ENCODE assay signal across 8 mouse cellular contexts in genomic region chr10:61920655-61921365, GRCm38 (mm10). TPM values are rescaled to one million over a fixed set of nuclear protein-coding genes. Genes with fewer than 3 reads are reported as not detected.
A peak's percentile ranks its signal among the peaks of the same experiment; 100 is the strongest.
DNase-seq lines count a peak whose midpoint lies in the region; ATAC-seq lines count a peak whose summit lies in the region.
"Had no signal": no experiment of that assay in that cellular context is flagged by ENCODE, and none has a peak within 500 bp of the region (broad histone marks: within the 10 kb centered on the region; RNA-seq: fewer than 3 reads in every experiment).

No protein-coding gene starts in this region.

- H3K4me3 ChIP-seq in midbrain, embryonic 14.5 days (replicated peaks; ENCODE audit: low read depth, low read length), result no peak overlapping the region
- H3K4me3 ChIP-seq in midbrain, embryonic 16.5 days (ENCODE audit: low read depth, low read length), result no peak overlapping the region
- H3K4me3 ChIP-seq in embryonic facial prominence, embryonic 14.5 days (ENCODE audit: low read depth, low read length), result no peak overlapping the region
- H3K4me3 ChIP-seq in stomach, embryonic 14.5 days (ENCODE audit: low read depth, low read length), result no peak overlapping the region
- H3K4me3 ChIP-seq: liver, embryonic 13.5 days had no signal

- H3K27me3 ChIP-seq in midbrain, embryonic 14.5 days (ENCODE audit: control insufficient read depth, insufficient read depth, low read length), result no peaks in the 10 kb centered on the region
- no peaks in the 10 kb centered on the region for H3K27me3 ChIP-seq in midbrain, embryonic 16.5 days (ENCODE audit: control insufficient read depth, insufficient read depth, low read depth, low read length)
- no peaks in the 10 kb centered on the region for H3K27me3 ChIP-seq in embryonic facial prominence, embryonic 14.5 days (replicated peaks; ENCODE audit: control insufficient read depth, insufficient read depth, low read length)
- no peaks in the 10 kb centered on the region for H3K27me3 ChIP-seq in stomach, embryonic 14.5 days (ENCODE audit: control insufficient read depth, insufficient read depth, low read length)
- H3K27me3 ChIP-seq: liver, embryonic 13.5 days had no signal

- no peaks in the 10 kb centered on the region for H3K4me1 ChIP-seq in midbrain, embryonic 14.5 days (ENCODE audit: control insufficient read depth, insufficient read depth, low read length)
- H3K4me1 ChIP-seq in midbrain, embryonic 16.5 days (ENCODE audit: control insufficient read depth, insufficient read depth, low read length), result no peaks in the 10 kb centered on the region; the same call in 1 of the 2 replicates
- peaks cover 25% of the 10 kb centered on the region for H3K4me1 ChIP-seq in embryonic facial prominence, embryonic 14.5 days (ENCODE audit: control insufficient read depth, insufficient read depth, low read length)
- peaks cover 22% of the 10 kb centered on the region; the same call in 1 of the 2 replicates for H3K4me1 ChIP-seq in stomach, embryonic 14.5 days (ENCODE audit: control insufficient read depth, insufficient read depth, low read length)

- 50% methylated on average over 11 of the region's 11 CpGs for WGBS in midbrain, embryonic 14.5 days
- 46% methylated on average over 11 of the region's 11 CpGs for WGBS in midbrain, embryonic 16.5 days
- WGBS in embryonic facial prominence, embryonic 14.5 days, result 12% methylated on average over 11 of the region's 11 CpGs
- WGBS in stomach, embryonic 14.5 days, result 21% methylated on average over 11 of the region's 11 CpGs

- no peaks in the 10 kb centered on the region for H3K9me3 ChIP-seq in midbrain, embryonic 14.5 days (ENCODE audit: control insufficient read depth, low read length)
- no peaks in the 10 kb centered on the region for H3K9me3 ChIP-seq in midbrain, embryonic 16.5 days (replicated peaks; ENCODE audit: control insufficient read depth, low read length, poor library complexity, severe bottlenecking)
- H3K9me3 ChIP-seq in embryonic facial prominence, embryonic 14.5 days (ENCODE audit: control insufficient read depth, low read length), result peaks cover 4% of the 10 kb centered on the region; the same call in 1 of the 2 replicates
- no peaks in the 10 kb centered on the region; the same call in 1 of the 2 replicates for H3K9me3 ChIP-seq in stomach, embryonic 14.5 days (ENCODE audit: control insufficient read depth, low read depth, low read length)
- H3K9me3 ChIP-seq: liver, embryonic 13.5 days had no signal

- no peak for ATAC-seq in midbrain, embryonic 14.5 days (ENCODE audit: low FRiP score, low TSS enrichment)
- no peak for ATAC-seq in midbrain, embryonic 16.5 days
- ATAC-seq in embryonic facial prominence, embryonic 14.5 days (ENCODE audit: low read depth), result peak; percentile 37
- peak; percentile 57 for ATAC-seq in stomach, embryonic 14.5 days (ENCODE audit: insufficient number of reproducible peaks, insufficient read depth, low FRiP score, low read depth)

- DNase-seq in midbrain, embryonic 14.5 days, result peak; percentile 14
- DNase-seq in embryonic facial prominence, embryonic 14.5 days (ENCODE audit: low spot score), result peak; percentile 44
- DNase-seq in kidney, postnatal 25 days, result peak; percentile 49 to 73
- DNase-seq in thymus, adult 18-20 months, result no peak
- DNase-seq in frontal cortex, postnatal 25 days (ENCODE audit: low spot score in 2 of 2), result no peak
- DNase-seq: liver, embryonic 13.5 days had no signal

- no peak overlapping the region for H3K27ac ChIP-seq in midbrain, embryonic 14.5 days (replicated peaks; ENCODE audit: low read depth, low read length)
- no peak overlapping the region for H3K27ac ChIP-seq in midbrain, embryonic 16.5 days (ENCODE audit: low read length)
- peak overlapping the region; percentile 83 for H3K27ac ChIP-seq in embryonic facial prominence, embryonic 14.5 days (replicated peaks; ENCODE audit: low read depth, low read length)
- H3K27ac ChIP-seq in stomach, embryonic 14.5 days (ENCODE audit: low read length), result peak overlapping the region; percentile 83; the same call in 1 of the 2 replicates
- H3K27ac ChIP-seq: liver, embryonic 13.5 days had no signal

- H3K36me3 ChIP-seq in midbrain, embryonic 14.5 days (ENCODE audit: control insufficient read depth, insufficient read depth, low read length), result no peaks in the 10 kb centered on the region
- no peaks in the 10 kb centered on the region for H3K36me3 ChIP-seq in midbrain, embryonic 16.5 days (ENCODE audit: control insufficient read depth, insufficient read depth, low read length)
- H3K36me3 ChIP-seq in embryonic facial prominence, embryonic 14.5 days (ENCODE audit: control insufficient read depth, insufficient read depth, low read length), result no peaks in the 10 kb centered on the region
- H3K36me3 ChIP-seq in stomach, embryonic 14.5 days (ENCODE audit: control insufficient read depth, insufficient read depth, low read length), result no peaks in the 10 kb centered on the region
- H3K36me3 ChIP-seq: liver, embryonic 13.5 days had no signal

- H3K9ac ChIP-seq in midbrain, embryonic 14.5 days (replicated peaks; ENCODE audit: low read length), result no peak overlapping the region
- no peak overlapping the region for H3K9ac ChIP-seq in midbrain, embryonic 16.5 days (ENCODE audit: low read depth, low read length)
- peak overlapping the region; percentile 40; the same call in 1 of the 2 replicates for H3K9ac ChIP-seq in embryonic facial prominence, embryonic 14.5 days (ENCODE audit: low read depth, low read length)
- no peak overlapping the region for H3K9ac ChIP-seq in stomach, embryonic 14.5 days (replicated peaks; ENCODE audit: low read depth, low read length)
- H3K9ac ChIP-seq: liver, embryonic 13.5 days had no signal

- H3K4me2 ChIP-seq in midbrain, embryonic 14.5 days (ENCODE audit: low read length), result no peak overlapping the region
- no peak overlapping the region for H3K4me2 ChIP-seq in midbrain, embryonic 16.5 days (ENCODE audit: low read length)
- H3K4me2 ChIP-seq in embryonic facial prominence, embryonic 14.5 days (ENCODE audit: low read depth, low read length), result peak overlapping the region; percentile 48
- peak overlapping the region; percentile 30 for H3K4me2 ChIP-seq in stomach, embryonic 14.5 days (replicated peaks; ENCODE audit: low read depth, low read length)
- H3K4me2 ChIP-seq: liver, embryonic 13.5 days had no signal

RNA-seq across cellular contexts. Expression of gene Col13a1, which starts 58.1 kb away (rescaled TPM):
- 0.12 and 1.5 TPM in 2 replicates for polyA plus RNA-seq in midbrain, embryonic 14.5 days (2014; fragmentation: Nextera tagmentation; extraction: Ambion mirVana)
- polyA plus RNA-seq in midbrain, embryonic 16.5 days (2015; fragmentation: Nextera tagmentation; extraction: Ambion mirVana), result 1.2 and 1.5 TPM in 2 replicates
- 7.5 and 8.7 TPM in 2 replicates for polyA plus RNA-seq in embryonic facial prominence, embryonic 14.5 days (2014; fragmentation: Nextera tagmentation; extraction: Ambion mirVana)
- polyA plus RNA-seq in stomach, embryonic 14.5 days (2014; fragmentation: Nextera tagmentation; extraction: Ambion mirVana), result 2.3 and 2.6 TPM in 2 replicates

Comparison
In these comparisons a context has a peak if more than half of its experiments do, and no peak if none do; other contexts are left out.
1. ATAC-seq: peak in embryonic facial prominence, embryonic 14.5 days (single experiment) and stomach, embryonic 14.5 days (single experiment); none in midbrain, embryonic 14.5 days (single experiment) and midbrain, embryonic 16.5 days (single experiment).
2. DNase-seq: peak in midbrain, embryonic 14.5 days (single experiment), embryonic facial prominence, embryonic 14.5 days (single experiment) and kidney, postnatal 25 days (2 of 2); none in thymus, adult 18-20 months (0 of 2) and frontal cortex, postnatal 25 days (0 of 2).
3. H3K27ac ChIP-seq: peak in embryonic facial prominence, embryonic 14.5 days (single experiment) and stomach, embryonic 14.5 days (single experiment); none in midbrain, embryonic 14.5 days (single experiment) and midbrain, embryonic 16.5 days (single experiment).
4. H3K4me2 ChIP-seq: peak in embryonic facial prominence, embryonic 14.5 days (single experiment) and stomach, embryonic 14.5 days (single experiment); none in midbrain, embryonic 14.5 days (single experiment) and midbrain, embryonic 16.5 days (single experiment).